Mouse (Mus musculus) liver, adult 2 months (tissue): ENCODE data around the gene Macrod1. TPM values are rescaled to one million over a fixed set of nuclear protein-coding genes. Genes with fewer than 3 reads are reported as not detected.

Source experiments
- DNase-seq: peaks from one replicate; pipeline ENCODE4 v3.0.0-alpha.2; 2011; ENCODE audit warnings: low read depth, low spot score; ENCODE audit errors: extremely low read depth
- H3K27ac ChIP-seq: fragments of 200-500 bp; replicated peaks from 2 replicates; pipeline ENCODE4 v1.5.1; 2012; ENCODE audit warnings: low read depth, mild to moderate bottlenecking, control low read depth, inconsistent platforms, low read length; ENCODE audit not compliant: insufficient read depth
- H3K27me3 ChIP-seq: fragments of 200-500 bp; 2 replicates; pipeline ENCODE4 v1.6.1; 2012; ENCODE audit warnings: mild to moderate bottlenecking, moderate library complexity, low read length, inconsistent platforms; ENCODE audit not compliant: control insufficient read depth, insufficient read depth
- H3K36me3 ChIP-seq: fragments of 200-500 bp; 2 replicates; pipeline ENCODE4 v1.6.1; 2012; ENCODE audit warnings: low read length, inconsistent platforms; ENCODE audit not compliant: control insufficient read depth, insufficient read depth
- H3K4me1 ChIP-seq: fragments of 200-500 bp; 2 replicates; pipeline ENCODE4 v1.6.1; 2011; ENCODE audit warnings: low read length; ENCODE audit not compliant: control insufficient read depth, insufficient read depth
- H3K4me3 ChIP-seq: fragments of 200-500 bp; 2 replicates; pipeline ENCODE4 v1.5.1; 2011; ENCODE audit warnings: low read depth, mild to moderate bottlenecking, control low read depth, low read length, moderate library complexity; ENCODE audit not compliant: insufficient read depth
- H3K79me2 ChIP-seq: fragments of 200-500 bp; 2 replicates; pipeline ENCODE4 v1.6.1; 2012; ENCODE audit warnings: inconsistent platforms, mild to moderate bottlenecking, low read length, moderate library complexity; ENCODE audit not compliant: control insufficient read depth, insufficient read depth
- H3K9ac ChIP-seq: fragments of 200-500 bp; 2 replicates; pipeline ENCODE4 v1.6.1; 2012; ENCODE audit warnings: low read depth, mild to moderate bottlenecking, control low read depth, inconsistent platforms, low read length
- CTCF ChIP-seq: fragments of 200-500 bp; IDR thresholded peaks from 2 replicates; pipeline ENCODE4 v1.5.1; 2011; ENCODE audit warnings: low read depth, low read length, control low read depth
- POLR2A ChIP-seq: fragments of 200-500 bp; IDR thresholded peaks from 2 replicates; pipeline ENCODE4 v1.6.1; 2011; ENCODE audit warnings: low read length, control low read depth; ENCODE audit not compliant: insufficient read depth; ENCODE audit errors: extremely low read depth
- WGBS: fragments of 180-500 bp; shearing (Covaris S2); methylation state at CpG from one replicate; pipeline ENCODE4 v1.1.7; 2018; 5-methylcytosine and 5-hydroxymethylcytosine counted together
- polyA plus RNA-seq: library from polyadenylated mRNA; depleted of rRNA; stranded (reverse); fragments of >200 nt; gene quantifications from 2 replicates; pipeline ENCODE4 v1.2.3, GENCODE M21; 2012
- total RNA-seq: library from RNA; depleted of rRNA; stranded (reverse); fragments of >200 nt; gene quantifications from 2 replicates; pipeline ENCODE4 v1.2.3, GENCODE M21; 2014

Macrod1 gene
- total and polyA plus RNA-seq, 2 experiments, result 12.2 to 115 TPM

DNA sequence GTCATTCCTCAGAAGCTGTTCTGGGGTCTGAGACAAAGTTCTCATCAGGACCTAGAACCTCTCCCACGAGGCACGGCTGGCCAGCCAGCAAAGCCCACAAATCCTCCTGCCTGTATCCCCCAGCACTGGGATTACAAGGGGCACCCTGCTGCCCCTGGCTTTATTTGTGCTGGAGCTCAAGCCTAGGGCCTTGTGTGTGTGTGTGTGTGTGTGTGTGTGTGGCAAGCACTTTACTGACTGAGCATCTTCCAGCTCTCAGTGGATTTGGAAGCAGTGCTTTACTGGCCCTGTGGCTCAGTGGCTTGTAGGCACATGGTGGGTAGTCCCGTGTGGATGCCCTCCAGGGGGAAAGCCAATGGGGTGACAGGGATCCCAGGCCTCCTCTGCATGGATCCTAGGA, 56.0 kb downstream of the Macrod1 start:
- no peaks in the 10 kb centered on the region for H3K36me3 ChIP-seq
- TF ChIP-seq CTCF (no peak), POLR2A (no peak)
- H3K4me3 ChIP-seq, result no peak overlapping the region
- no peak overlapping the region for H3K27ac ChIP-seq
- H3K9ac ChIP-seq, result no peak overlapping the region
- no peak for DNase-seq
- no peaks in the 10 kb centered on the region for H3K4me1 ChIP-seq
- no peaks in the 10 kb centered on the region for H3K79me2 ChIP-seq
- 81% methylated on average over 3 of the region's 3 CpGs for WGBS
- H3K27me3 ChIP-seq, result no peaks in the 10 kb centered on the region

DNA sequence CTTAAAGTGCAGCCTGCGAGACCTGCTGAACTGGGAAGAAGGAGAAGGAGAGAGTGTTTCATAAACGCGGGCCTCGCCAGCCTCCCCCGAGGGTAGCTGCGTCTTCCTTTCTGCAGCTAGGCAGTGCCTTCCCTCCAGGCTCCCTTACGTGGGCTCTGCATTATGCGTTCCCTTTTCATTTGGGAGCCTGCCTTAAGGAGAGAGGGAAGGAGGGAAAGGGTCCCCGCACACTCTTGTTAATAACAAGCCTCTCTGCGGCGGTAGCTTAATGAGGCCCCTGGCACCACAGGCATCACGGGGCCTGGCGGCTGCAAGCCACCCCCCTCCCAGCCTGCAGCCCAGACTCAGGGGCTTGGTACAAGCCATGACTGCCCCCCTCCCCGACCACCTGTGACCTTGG, 57.0 kb downstream of the Macrod1 start:
- H3K27ac ChIP-seq, result no peak overlapping the region

DNA sequence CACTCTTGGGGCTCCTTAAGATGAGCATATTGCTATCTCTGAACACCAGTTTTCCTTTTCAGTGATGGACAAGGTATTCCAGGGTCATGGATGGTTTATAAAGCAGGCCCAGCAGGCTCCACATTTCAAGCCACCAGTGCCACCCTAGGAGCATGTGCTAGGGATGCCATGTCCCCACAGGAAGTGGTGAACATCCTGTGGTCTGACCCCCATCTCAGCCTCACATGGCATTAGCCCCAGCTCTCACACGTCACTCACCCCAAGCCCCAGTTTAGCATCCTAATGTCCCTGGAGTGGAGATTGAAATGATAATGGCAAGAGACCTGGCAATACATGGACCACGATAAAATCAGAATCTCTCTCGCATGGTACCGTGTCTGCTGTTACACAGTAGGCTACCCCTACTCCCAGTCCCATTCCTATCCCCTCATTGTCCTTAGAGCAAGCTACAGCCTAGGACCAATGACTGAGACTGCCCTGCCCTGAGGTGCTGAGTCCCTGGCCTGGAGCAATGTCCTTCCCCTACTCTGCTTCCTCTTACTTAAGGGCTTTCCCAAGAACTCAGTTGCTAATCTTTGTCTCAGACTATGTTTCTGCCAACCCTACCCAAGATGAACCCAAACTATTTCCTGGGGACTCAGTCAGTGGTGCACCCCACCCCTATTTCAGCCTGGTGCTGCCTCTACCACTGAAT, 59.6 kb downstream of the Macrod1 start:
- Histone ChIP-seq H3K27me3 (no peaks in the 10 kb centered on the region), H3K4me3 (no peak overlapping the region), H3K36me3 (no peaks in the 10 kb centered on the region), H3K9ac (no peak overlapping the region), H3K79me2 (no peaks in the 10 kb centered on the region), H3K4me1 (peaks cover 6% of the 10 kb centered on the region; the same call in 1 of the 2 replicates), H3K27ac (no peak overlapping the region)
- TF ChIP-seq CTCF (no peak), POLR2A (no peak)
- WGBS, result 87% methylated on average over 4 of the region's 4 CpGs
- no peak for DNase-seq

More for the DNA sequence above, 57.0 kb downstream of the Macrod1 start:
- no peak for TF ChIP-seq POLR2A
- TF ChIP-seq CTCF, result no peak
- no peaks in the 10 kb centered on the region for H3K36me3 ChIP-seq
- H3K4me1 ChIP-seq, result no peaks in the 10 kb centered on the region
- whole genome bisulfite sequencing, result 88% methylated on average over 14 of the region's 14 CpGs
- DNase-seq, result no peak
- H3K9ac ChIP-seq, result no peak overlapping the region
- no peaks in the 10 kb centered on the region for H3K79me2 ChIP-seq
- no peaks in the 10 kb centered on the region for H3K27me3 ChIP-seq
- H3K4me3 ChIP-seq, result no peak overlapping the region

DNA sequence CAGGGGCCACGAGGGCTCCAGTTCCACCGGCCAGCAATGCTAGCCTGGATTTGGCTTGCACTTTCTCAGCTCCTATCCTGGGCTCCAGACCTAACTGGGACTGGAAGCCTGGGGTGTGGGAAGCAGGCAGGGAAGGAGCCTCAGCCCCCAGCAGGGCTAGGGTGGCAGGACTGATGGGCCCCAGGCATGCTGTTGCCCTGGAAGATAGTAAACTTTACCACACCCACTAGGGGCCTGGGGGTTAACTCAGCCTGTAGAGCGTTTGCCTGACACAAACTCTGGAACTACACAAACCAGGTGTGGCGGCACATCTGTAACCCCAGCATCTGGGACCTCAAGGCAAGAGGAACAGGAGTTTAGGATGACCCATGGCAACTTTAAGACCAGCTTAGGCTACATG, 60.5 kb downstream of the Macrod1 start:
- Histone ChIP-seq H3K4me3 (no peak overlapping the region), H3K36me3 (no peaks in the 10 kb centered on the region), H3K9ac (no peak overlapping the region), H3K27ac (no peak overlapping the region), H3K79me2 (no peaks in the 10 kb centered on the region), H3K4me1 (peaks cover 11% of the 10 kb centered on the region), H3K27me3 (no peaks in the 10 kb centered on the region)
- TF ChIP-seq CTCF, result no peak
- TF ChIP-seq POLR2A, result no peak
- 72% methylated on average over 4 of the region's 4 CpGs for WGBS
- DNase-seq, result no peak

DNA sequence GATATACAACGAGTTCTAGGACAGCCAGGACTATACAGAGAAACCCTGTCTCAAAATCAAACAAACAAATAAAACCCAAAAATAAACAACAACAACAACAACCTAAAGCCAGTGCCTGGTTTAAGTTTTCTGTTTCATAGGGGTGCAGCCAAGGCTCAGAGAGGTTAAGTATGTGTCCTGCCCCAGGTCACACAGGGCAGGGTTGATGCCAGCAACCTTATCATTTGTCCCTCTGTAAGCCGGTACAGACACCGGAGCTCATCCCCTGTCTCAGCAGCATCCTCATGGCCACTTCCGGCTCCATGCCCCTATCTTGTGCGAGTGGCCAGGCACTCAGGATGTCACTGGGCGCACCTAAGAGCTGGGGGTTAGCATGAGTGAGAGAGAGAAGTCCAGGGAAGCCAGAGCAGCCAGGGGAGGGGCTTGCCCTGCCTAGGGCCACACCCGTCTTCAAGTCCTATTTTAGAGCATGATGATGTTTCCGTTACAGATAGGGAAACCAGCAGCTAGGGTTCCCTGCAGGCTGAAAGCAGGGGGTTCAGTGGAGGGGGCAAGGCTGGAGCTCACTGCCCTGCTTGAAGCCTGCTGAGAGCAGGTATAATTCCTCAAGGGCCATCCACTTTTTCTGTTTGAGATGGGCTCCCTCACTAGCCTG, 61.2 kb downstream of the Macrod1 start:
- TF ChIP-seq CTCF (no peak), POLR2A (no peak)
- H3K27ac ChIP-seq, result no peak overlapping the region
- no peaks in the 10 kb centered on the region for H3K36me3 ChIP-seq
- H3K9ac ChIP-seq, result no peak overlapping the region
- no peak for DNase-seq
- no peaks in the 10 kb centered on the region for H3K79me2 ChIP-seq
- 70% methylated on average over 8 of the region's 8 CpGs for WGBS
- H3K4me3 ChIP-seq, result no peak overlapping the region
- no peaks in the 10 kb centered on the region for H3K27me3 ChIP-seq
- H3K4me1 ChIP-seq, result peaks cover 18% of the 10 kb centered on the region

DNA sequence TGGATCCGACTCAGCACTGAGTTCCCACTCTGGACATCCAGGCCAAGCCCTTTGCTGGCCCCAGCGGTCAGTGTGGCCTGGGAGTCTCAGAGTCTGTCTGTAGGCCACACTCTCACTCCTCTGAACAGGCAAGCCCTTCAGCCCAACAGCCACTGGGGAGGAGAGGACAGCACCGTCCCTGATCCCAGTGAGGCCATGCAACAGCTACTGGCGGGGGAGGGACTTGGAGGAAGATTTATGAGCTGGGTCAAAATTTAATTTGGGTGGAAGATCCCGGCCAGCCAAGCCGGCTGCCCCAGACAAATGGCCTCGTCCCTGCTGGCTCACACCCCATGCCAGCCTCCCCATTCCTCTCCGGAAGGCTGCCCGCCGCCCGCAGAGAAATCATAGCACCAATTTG, 64.6 kb downstream of the Macrod1 start:
- no peak overlapping the region for H3K4me3 ChIP-seq
- TF ChIP-seq POLR2A (no peak), CTCF (peak; percentile 25; the same call in 1 of the 2 replicates)
- H3K9ac ChIP-seq, result no peak overlapping the region
- no peaks in the 10 kb centered on the region for H3K27me3 ChIP-seq
- no peaks in the 10 kb centered on the region for H3K79me2 ChIP-seq
- no peaks in the 10 kb centered on the region for H3K36me3 ChIP-seq
- peaks cover 25% of the 10 kb centered on the region for H3K4me1 ChIP-seq
- 23% methylated on average over 11 of the region's 11 CpGs for WGBS
- peak; percentile 93 for DNase-seq
- H3K27ac ChIP-seq, result peak overlapping the region; percentile 81
